Mouse (Mus musculus) myocyte (in vitro differentiated cells): ENCODE measurements around the gene Gm4302. TPM values are rescaled to one million over a fixed set of nuclear protein-coding genes. Genes with fewer than 3 reads are reported as not detected.
"Not testable (repeated sequence)": the region's sequence is repeated elsewhere in the genome, so short reads cannot be mapped to it uniquely, and the experiment has no call there.

Experiments
- H3K27me3 ChIP-seq: one replicate; pipeline ENCODE4 v1.6.1; 2011; ENCODE audit not compliant: control insufficient read depth, insufficient read depth, insufficient read length
- H3K36me3 ChIP-seq: one replicate; pipeline ENCODE4 v1.6.1; 2011; ENCODE audit not compliant: control insufficient read depth, insufficient read depth
- H3K4me2 ChIP-seq: one replicate; pipeline ENCODE4 v1.6.1; 2011; ENCODE audit warnings: low read depth, control low read depth
- H3K4me3 ChIP-seq: one replicate; pipeline ENCODE4 v1.5.1; 2011; ENCODE audit warnings: mild to moderate bottlenecking, control low read depth, moderate library complexity
- H3K79me2 ChIP-seq: one replicate; pipeline ENCODE4 v1.6.1; 2011; ENCODE audit not compliant: control insufficient read depth, insufficient read depth
- H3ac ChIP-seq: one replicate; pipeline ENCODE4 v1.6.1; 2011; ENCODE audit not compliant: control insufficient read depth, insufficient read length
- CEBPB ChIP-seq: IDR thresholded peaks from 2 replicates; pipeline ENCODE4 v1.6.1; 2011; ENCODE audit warnings: mild to moderate bottlenecking, moderate library complexity; ENCODE audit not compliant: poor library complexity, insufficient read depth, severe bottlenecking
- E2F4 ChIP-seq: IDR thresholded peaks from one replicate; pipeline ENCODE4 v1.6.1; 2011; ENCODE audit warnings: mild to moderate bottlenecking, control low read depth, moderate library complexity; ENCODE audit not compliant: insufficient read depth
- MAX ChIP-seq: IDR thresholded peaks from one replicate; pipeline ENCODE4 v1.6.1; 2011; ENCODE audit warnings: low read depth, mild to moderate bottlenecking, control low read depth
- MYOD1 ChIP-seq, 3 experiments: IDR thresholded peaks; one replicate each; pipeline ENCODE4 v1.6.1; 2011; ENCODE audit warnings: control low read depth in 2 of 3, low read depth in 2 of 3, mild to moderate bottlenecking in 2 of 3, moderate library complexity in 1 of 3; ENCODE audit not compliant: insufficient read length in 2 of 3, control insufficient read depth in 1 of 3
- MYOG ChIP-seq, 3 experiments: IDR thresholded peaks; one replicate each; pipeline ENCODE4 v1.6.1; 2011; ENCODE audit warnings: control low read depth in 2 of 3, low read depth in 2 of 3, mild to moderate bottlenecking in 2 of 3; ENCODE audit not compliant: insufficient read length in 2 of 3, control insufficient read depth in 1 of 3, insufficient read depth in 1 of 3
- POLR2A ChIP-seq: IDR thresholded peaks from one replicate; pipeline ENCODE4 v1.6.1; 2011; ENCODE audit warnings: low read depth, mild to moderate bottlenecking, control low read depth, moderate library complexity; ENCODE audit not compliant: insufficient read length
- POLR2AphosphoS2 ChIP-seq: IDR thresholded peaks from one replicate; pipeline ENCODE4 v1.6.1; 2011; ENCODE audit warnings: low read depth, control low read depth; ENCODE audit not compliant: insufficient read length
- REST ChIP-seq: IDR thresholded peaks from one replicate; pipeline ENCODE4 v1.6.1; 2011; ENCODE audit warnings: mild to moderate bottlenecking, control low read depth, moderate library complexity; ENCODE audit not compliant: insufficient read depth, insufficient read length
- SRF ChIP-seq: IDR thresholded peaks from one replicate; pipeline ENCODE4 v1.6.1; 2011; ENCODE audit warnings: low read depth; ENCODE audit not compliant: control insufficient read depth, insufficient read length
- TCF12 ChIP-seq: IDR thresholded peaks from one replicate; pipeline ENCODE4 v1.6.1; 2011; ENCODE audit warnings: mild to moderate bottlenecking, control low read depth; ENCODE audit not compliant: poor library complexity, insufficient read depth, severe bottlenecking
- TCF3 ChIP-seq: IDR thresholded peaks from one replicate; pipeline ENCODE4 v1.6.1; 2011; ENCODE audit warnings: low read depth, control low read depth; ENCODE audit not compliant: insufficient read length
- USF1 ChIP-seq: IDR thresholded peaks from one replicate; pipeline ENCODE4 v1.6.1; 2011; ENCODE audit warnings: low read depth, mild to moderate bottlenecking, control low read depth, moderate library complexity
- polyA plus RNA-seq: library from polyadenylated mRNA; unstranded; fragments of >200 nt; fragmentation: generic; extraction: Trizol; gene quantifications from one replicate; pipeline ENCODE4 v1.2.1, GENCODE M21; 2012; ENCODE audit warnings: missing spikeins

Gene Gm4302
- not detected for polyA plus RNA-seq

DNA sequence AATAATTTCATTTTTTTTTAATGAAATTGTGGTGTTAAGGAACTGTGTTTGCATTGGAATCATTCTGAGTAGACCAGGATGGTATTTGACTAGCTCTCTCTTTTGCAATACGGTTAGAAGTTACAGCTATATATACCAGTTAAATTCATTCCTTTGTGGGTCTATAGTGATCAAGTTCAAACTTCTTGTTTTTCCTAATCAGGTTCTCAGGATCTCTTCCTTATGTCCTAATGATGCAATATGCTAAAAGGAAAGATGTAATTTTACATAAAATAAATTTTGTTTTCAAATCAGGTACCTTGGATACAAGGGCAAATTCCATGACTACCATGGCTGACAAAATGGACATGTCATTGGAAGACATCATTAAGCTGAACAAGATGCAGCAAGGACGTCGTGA lies at the start of gene Gm4302:
Gene Gm4302, plus strand, starts transcription at position 301 of the 400 bp plus-strand sequence.
- not testable (repeated sequence) for H3K4me2 ChIP-seq, H3K4me3 ChIP-seq, H3K27me3 ChIP-seq, H3K79me2 ChIP-seq, H3ac ChIP-seq, H3K36me3 ChIP-seq

DNA sequence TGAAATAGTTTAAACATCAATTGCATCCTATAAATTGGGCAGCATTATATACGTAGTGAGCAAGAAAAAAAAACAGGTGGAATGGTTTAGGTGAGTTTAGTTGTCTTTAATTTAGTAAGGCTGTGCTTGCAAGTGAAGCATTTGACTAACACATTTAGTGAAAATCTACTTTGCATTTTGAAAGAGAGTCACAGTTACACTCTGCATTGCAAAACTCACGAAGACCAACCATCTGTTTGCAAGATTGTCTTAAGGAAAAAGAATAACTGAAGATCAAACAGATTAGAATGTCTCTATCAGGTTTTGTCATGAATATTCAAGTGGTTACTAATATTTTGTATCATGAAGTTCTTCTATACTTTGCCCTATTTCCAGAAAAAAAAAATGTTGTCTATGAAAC lies 44.5 kb upstream of the Gm4302 start:
- Histone ChIP-seq H3K4me3 (no peak overlapping the region), H3K36me3 (no peaks in the 10 kb centered on the region), H3K27me3 (no peaks in the 10 kb centered on the region), H3K4me2 (no peak overlapping the region), H3K79me2 (no peaks in the 10 kb centered on the region), H3ac (no peak overlapping the region)
- no peak for TF ChIP-seq USF1
- no peak for TF ChIP-seq MAX
- TF ChIP-seq MYOD1 (IDR thresholded peaks at IDR 0.05; ENCODE audit: control insufficient read depth in 1 of 3, insufficient read length in 2 of 3, low read depth in 2 of 3), result no peak
- TF ChIP-seq E2F4, result no peak
- no peak for TF ChIP-seq MYOG (IDR thresholded peaks at IDR 0.05; ENCODE audit: control insufficient read depth in 1 of 3, insufficient read depth in 1 of 3, insufficient read length in 2 of 3, low read depth in 2 of 3)
- no peak for TF ChIP-seq CEBPB
- TF ChIP-seq POLR2AphosphoS2, result no peak
- TF ChIP-seq TCF3, result no peak
- TF ChIP-seq REST, result no peak
- no peak for TF ChIP-seq SRF
- no peak for TF ChIP-seq TCF12
- TF ChIP-seq POLR2A, result no peak

DNA sequence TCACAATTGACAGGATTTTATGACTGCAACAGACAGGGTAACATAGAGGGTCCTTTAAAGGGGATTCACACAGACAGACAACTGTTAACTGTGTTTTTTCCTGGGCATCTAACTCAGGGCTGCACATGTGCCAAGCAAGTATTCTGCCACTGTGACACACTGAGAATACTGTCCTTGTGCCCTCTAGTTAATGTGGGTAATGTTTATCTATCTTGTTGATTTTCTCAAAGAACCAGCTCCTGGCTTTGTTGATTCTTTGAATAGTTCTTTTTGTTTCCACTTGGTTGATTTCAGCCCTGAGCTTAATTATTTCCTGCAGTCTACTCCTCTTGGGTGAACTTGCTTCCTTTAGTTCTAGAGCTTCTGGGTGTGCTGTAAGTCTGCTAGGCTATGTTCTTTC lies 40.5 kb upstream of the Gm4302 start:
- H3K4me3 ChIP-seq, H3K4me2 ChIP-seq: not testable (repeated sequence)

DNA sequence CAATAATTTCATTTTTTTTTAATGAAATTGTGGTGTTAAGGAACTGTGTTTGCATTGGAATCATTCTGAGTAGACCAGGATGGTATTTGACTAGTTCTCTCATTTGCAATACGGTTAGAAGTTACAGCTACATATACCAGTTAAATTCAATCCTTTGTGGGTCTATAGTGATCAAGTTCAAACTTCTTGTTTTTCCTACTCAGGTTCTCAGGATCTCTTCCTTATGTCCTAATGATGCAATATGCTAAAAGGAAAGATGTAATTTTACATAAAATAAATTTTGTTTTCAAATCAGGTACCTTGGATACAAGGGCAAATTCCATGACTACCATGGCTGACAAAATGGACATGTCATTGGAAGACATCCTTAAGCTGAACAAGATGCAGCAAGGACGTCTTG lies 5.3 kb upstream of the Gm4302 start, which contains the start of gene Gm4301:
Gene Gm4301, plus strand, starts transcription at position 301 of the 400 bp plus-strand sequence.
- H3K4me2 ChIP-seq, H3K79me2 ChIP-seq, H3ac ChIP-seq, H3K27me3 ChIP-seq, H3K4me3 ChIP-seq, H3K36me3 ChIP-seq: not testable (repeated sequence)

More for the DNA sequence above, 40.5 kb upstream of the Gm4302 start:
- H3ac ChIP-seq, H3K27me3 ChIP-seq, H3K79me2 ChIP-seq, H3K36me3 ChIP-seq: not testable (repeated sequence)

DNA sequence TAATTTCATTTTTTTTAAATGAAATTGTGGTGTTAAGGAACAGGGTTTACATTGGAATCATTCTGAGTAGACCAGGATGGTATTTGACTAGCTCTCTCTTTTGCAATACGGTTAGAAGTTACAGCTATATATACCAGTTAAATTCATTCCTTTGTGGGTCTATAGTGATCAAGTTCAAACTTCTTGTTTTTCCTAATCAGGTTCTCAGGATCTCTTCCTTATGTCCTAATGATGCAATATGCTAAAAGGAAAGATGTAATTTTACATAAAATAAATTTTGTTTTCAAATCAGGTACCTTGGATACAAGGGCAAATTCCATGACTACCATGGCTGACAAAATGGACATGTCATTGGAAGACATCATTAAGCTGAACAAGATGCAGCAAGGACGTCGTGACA lies 5.0 kb downstream of the Gm4302 start, which contains the start of gene Gm4303:
Gene Gm4303, plus strand, starts transcription at position 301 of the 400 bp plus-strand sequence.
- not testable (repeated sequence) for H3K36me3 ChIP-seq, H3ac ChIP-seq, H3K79me2 ChIP-seq, H3K27me3 ChIP-seq, H3K4me2 ChIP-seq, H3K4me3 ChIP-seq

DNA sequence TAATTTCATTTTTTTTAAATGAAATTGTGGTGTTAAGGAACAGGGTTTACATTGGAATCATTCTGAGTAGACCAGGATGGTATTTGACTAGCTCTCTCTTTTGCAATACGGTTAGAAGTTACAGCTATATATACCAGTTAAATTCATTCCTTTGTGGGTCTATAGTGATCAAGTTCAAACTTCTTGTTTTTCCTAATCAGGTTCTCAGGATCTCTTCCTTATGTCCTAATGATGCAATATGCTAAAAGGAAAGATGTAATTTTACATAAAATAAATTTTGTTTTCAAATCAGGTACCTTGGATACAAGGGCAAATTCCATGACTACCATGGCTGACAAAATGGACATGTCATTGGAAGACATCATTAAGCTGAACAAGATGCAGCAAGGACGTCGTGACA lies 10.2 kb downstream of the Gm4302 start, which contains the start of gene Gm4305:
Gene Gm4305, plus strand, starts transcription at position 301 of the 400 bp plus-strand sequence.
- not testable (repeated sequence) for H3K4me3 ChIP-seq

DNA sequence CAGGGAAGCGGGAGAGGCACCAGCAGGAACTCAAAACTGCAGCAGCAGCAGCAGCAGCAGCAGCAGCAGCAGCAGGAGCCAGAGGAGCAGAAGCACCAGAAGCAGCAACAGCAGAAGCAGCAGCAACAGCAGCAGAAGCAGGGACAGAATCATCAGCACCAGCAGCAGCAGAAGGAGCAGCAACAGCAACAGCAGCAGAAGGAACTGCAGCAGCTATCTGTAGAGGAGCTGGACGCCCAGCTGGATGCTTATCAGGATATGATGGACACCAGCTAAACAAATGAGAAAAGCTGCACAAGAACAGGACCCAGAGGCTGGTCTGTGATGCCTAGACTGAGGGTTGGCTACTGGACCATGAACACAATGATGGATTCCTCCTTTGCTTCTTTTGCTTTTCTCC lies 16.2 kb downstream of the Gm4302 start:
- H3K36me3 ChIP-seq, H3K27me3 ChIP-seq, H3K4me2 ChIP-seq, H3K79me2 ChIP-seq, H3ac ChIP-seq, H3K4me3 ChIP-seq: not testable (repeated sequence)

More for the DNA sequence above, 10.2 kb downstream of the Gm4302 start, which contains the start of gene Gm4305:
- not testable (repeated sequence) for H3K36me3 ChIP-seq, H3K27me3 ChIP-seq, H3K4me2 ChIP-seq, H3K79me2 ChIP-seq, H3ac ChIP-seq

DNA sequence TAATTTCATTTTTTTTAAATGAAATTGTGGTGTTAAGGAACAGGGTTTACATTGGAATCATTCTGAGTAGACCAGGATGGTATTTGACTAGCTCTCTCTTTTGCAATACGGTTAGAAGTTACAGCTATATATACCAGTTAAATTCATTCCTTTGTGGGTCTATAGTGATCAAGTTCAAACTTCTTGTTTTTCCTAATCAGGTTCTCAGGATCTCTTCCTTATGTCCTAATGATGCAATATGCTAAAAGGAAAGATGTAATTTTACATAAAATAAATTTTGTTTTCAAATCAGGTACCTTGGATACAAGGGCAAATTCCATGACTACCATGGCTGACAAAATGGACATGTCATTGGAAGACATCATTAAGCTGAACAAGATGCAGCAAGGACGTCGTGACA lies 20.4 kb downstream of the Gm4302 start, which contains the start of gene Gm4307:
Gene Gm4307, plus strand, starts transcription at position 301 of the 400 bp plus-strand sequence.
- H3K27me3 ChIP-seq, H3K36me3 ChIP-seq, H3ac ChIP-seq, H3K4me2 ChIP-seq, H3K4me3 ChIP-seq, H3K79me2 ChIP-seq: not testable (repeated sequence)

DNA sequence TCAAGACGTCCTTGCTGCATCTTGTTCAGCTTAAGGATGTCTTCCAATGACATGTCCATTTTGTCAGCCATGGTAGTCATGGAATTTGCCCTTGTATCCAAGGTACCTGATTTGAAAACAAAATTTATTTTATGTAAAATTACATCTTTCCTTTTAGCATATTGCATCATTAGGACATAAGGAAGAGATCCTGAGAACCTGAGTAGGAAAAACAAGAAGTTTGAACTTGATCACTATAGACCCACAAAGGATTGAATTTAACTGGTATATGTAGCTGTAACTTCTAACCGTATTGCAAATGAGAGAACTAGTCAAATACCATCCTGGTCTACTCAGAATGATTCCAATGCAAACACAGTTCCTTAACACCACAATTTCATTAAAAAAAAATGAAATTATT lies 41.8 kb downstream of the Gm4302 start, which contains the start of gene Gm4312:
Gene Gm4312, minus strand, starts transcription at position 101 of the 400 bp plus-strand sequence.
- not testable (repeated sequence) for H3K36me3 ChIP-seq, H3K27me3 ChIP-seq, H3K79me2 ChIP-seq, H3ac ChIP-seq, H3K4me3 ChIP-seq, H3K4me2 ChIP-seq
